Mouse (Mus musculus): ENCODE measurements around the gene Anp32a.
A peak's percentile ranks its signal among the peaks of the same experiment; 100 is the strongest.

Gene Anp32a

DNA sequence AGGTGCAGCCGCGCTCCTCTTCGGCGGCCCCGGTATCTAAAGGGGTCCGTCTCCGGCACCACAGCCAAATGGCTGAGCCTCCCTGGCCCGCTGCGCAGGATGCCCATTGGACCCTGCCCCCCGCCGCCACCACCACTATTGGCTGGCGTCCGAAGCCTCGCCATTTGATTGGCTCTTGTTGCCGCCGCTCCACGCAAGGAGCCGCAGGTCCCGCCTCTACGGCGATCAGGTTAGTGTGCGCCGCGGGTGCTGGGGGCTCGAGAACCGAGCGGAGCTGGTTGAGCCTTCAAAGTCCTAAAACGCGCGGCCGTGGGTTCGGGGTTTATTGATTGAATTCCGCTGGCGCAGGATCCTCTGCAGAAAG lies at the start of gene Anp32a:
Gene Anp32a (plus strand): TSS at position 171 of the 364 bp plus-strand sequence.
- peak; percentile 97 for DNase-seq (ENCODE audit: low spot score in 2 of 2)

GRCm38 (mm10) chr9:62295006-62295698 lies 45.9 kb upstream of the Anp32a start:
- peak; percentile 66 to 78 for DNase-seq (ENCODE audit: low spot score in 2 of 2)

- DNase-seq (ENCODE audit: low spot score in 2 of 2), result no peak
Observed at GRCm38 (mm10) chr9:62296891-62297290, 44.2 kb upstream of the Anp32a start.

GRCm38 (mm10) chr9:62315556-62315955 lies 25.5 kb upstream of the Anp32a start:
- peak in 1 of 2 experiments; percentile 25 for DNase-seq (ENCODE audit: low spot score in 2 of 2)

DNA sequence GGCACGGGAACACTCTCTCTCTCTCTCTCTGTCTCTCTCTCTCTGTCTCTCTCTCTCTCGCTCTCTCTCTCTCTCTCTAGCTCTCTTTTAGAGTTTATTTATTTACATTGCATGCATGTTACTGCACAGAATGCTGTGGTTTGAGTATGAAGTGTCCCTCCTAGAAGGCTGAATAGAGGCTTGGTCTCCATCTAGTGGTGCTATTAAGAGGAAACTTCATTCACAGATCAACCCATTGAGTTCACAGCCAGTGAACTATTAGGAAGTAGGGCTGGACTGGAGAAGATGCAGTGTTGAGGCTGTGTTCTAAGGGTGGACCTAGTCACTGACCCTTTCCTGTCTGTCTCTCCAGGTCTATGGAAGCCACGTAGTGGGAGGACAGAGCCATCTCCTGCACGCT lies 22.4 kb upstream of the Anp32a start:
- no peak for DNase-seq (ENCODE audit: low spot score in 2 of 2)

- DNase-seq (ENCODE audit: low spot score in 2 of 2), result no peak
Observed at GRCm38 (mm10) chr9:62323816-62324215, 17.3 kb upstream of the Anp32a start.

DNA sequence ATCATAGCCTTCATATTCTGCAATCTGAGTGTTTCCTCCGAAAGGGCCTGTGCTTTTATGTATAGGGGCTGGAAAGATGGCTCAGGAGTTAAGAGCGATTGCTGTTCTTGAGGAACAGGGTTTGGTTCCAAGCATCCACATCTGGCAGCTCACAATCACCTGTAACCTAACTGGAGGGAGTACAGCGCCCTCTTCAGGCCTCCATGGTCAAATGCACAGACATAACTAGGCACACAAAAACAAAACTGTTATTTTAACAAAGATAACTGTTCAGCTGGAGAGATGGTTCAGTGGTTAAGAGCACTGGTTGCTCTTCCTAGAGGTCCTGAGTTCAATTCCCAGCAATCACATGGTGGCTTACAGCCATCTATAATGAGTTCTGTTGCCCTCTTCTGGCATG lies 15.1 kb upstream of the Anp32a start:
- no peak for DNase-seq (ENCODE audit: low spot score in 2 of 2)

DNA sequence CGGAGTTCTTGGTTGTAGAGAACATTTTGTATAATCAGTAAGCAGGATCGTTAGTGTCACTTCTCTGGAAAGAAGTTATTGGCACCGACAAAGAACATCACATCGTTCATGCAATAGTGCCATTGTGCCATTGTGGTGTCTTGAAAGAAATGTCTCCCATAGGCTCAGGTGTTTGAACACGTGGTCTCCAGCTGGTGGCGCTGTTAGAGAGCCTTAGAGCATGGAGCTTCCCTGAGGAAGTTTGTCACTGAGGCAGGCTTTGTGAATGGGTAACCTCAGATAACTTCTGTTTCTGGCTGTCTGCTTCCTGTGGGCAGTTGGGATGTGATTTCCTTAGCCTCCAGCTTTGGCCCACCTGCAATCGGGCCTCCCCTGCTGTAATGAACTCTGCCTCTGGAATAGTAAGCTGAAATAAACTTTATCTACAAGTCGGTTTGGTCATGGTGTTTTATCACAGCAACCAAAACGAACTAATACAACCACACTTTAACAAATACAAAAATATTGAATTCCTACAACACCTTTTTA lies 6.7 kb upstream of the Anp32a start:
- DNase-seq (ENCODE audit: low spot score in 2 of 2), result no peak

DNA sequence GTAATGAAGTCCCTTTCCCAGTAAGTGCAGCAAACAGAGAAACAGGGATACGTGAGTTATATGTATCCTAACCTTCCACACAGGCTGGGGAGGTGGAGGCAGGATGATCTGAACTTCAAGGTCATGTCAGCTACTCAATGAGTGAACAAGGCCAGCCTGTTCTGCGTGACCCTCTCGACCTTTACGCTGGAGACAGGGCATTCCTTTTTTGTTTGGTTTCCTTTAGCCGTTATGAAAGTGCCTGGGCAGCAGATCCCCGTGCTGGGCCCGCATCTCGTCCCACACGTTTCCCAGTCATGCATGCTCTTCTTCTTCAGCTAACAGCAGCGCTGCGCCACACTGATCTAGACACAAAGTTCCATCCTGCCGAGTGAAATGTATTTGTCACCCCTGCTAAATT lies 5.7 kb upstream of the Anp32a start:
- DNase-seq (ENCODE audit: low spot score in 2 of 2), result no peak

- DNase-seq (ENCODE audit: low spot score in 2 of 2), result no peak
Observed at GRCm38 (mm10) chr9:62337924-62338635, 3.0 kb upstream of the Anp32a start.

- no peak for DNase-seq (ENCODE audit: low spot score in 2 of 2)
Observed at GRCm38 (mm10) chr9:62338636-62339191, 2.4 kb upstream of the Anp32a start.

DNA sequence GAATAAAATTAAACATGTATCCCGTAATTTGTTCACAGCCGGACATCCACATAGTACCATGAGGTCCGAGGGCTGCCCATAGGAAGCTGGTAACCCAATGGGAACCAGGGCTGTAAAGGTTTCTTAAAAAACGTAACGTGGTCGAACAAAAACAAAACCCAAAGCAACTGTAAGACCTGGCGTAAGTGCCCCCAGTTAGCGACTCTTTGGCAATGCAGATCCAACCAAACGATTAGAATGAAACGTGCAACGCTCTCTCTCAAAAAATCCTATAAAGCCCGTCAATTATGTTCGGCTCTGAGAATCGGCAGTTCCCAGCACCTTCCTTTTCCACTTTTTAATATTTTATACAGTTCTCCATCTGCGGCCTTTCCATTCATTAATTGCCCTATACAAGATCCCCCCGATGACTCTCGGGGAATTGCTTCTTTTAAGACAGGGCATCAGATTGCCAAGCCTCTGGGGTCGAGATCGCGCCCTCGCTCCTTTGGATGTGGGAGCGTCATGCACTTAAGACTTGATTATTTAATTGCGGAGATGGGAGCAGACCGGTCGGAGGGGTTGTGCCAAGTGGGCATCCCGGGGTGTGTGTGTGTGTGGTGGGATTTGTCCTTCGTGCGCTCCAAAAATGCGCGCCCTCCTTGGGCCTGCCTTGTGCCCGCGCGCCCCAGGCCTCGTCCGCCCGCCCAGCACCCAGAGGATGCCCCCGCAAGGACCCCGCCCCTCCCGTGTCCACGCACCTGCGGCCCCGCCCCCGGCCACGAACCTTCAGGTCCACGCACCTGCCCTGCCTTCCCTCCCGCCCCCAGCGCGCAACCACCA lies 581 bp upstream of the Anp32a start:
- DNase-seq (ENCODE audit: low spot score in 2 of 2), result no peak

DNA sequence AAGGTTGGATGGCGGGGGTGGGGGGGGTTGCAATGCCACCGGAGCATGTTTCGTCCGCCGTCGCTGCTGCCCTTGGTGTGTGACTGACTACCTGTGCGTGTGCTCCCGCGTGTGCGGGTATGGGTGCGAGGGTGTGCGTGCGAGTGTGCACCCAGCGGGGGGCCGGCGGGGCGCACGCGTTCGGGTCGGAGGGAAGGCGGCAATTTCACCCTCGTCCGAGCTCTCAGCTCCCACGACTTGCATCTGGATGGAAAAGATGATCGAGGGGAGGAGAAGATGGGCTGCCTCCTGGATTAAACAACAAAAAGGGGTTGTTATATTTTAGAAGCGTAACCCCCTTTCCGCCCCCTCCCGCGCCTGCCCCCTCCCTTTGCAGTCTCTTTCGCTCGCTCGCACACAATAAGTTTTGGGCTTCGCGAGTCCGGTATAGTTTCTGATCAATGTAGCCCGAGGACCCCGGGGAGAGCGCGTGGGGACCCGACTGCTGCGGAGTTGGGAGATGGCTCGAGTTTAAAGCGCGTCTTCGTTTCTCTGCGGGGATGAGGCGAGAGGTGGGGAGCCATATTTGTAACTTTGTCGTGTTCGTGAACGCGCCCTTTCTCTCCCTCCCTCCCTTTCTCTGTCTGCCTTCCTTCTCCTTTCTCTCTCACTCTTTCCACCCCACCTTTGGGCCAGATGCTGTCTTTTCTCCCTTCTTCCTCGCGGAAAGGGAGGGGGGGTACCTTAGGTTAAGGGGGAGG lies 778 bp downstream of the Anp32a start:
- DNase-seq (ENCODE audit: low spot score in 2 of 2), result no peak

DNA sequence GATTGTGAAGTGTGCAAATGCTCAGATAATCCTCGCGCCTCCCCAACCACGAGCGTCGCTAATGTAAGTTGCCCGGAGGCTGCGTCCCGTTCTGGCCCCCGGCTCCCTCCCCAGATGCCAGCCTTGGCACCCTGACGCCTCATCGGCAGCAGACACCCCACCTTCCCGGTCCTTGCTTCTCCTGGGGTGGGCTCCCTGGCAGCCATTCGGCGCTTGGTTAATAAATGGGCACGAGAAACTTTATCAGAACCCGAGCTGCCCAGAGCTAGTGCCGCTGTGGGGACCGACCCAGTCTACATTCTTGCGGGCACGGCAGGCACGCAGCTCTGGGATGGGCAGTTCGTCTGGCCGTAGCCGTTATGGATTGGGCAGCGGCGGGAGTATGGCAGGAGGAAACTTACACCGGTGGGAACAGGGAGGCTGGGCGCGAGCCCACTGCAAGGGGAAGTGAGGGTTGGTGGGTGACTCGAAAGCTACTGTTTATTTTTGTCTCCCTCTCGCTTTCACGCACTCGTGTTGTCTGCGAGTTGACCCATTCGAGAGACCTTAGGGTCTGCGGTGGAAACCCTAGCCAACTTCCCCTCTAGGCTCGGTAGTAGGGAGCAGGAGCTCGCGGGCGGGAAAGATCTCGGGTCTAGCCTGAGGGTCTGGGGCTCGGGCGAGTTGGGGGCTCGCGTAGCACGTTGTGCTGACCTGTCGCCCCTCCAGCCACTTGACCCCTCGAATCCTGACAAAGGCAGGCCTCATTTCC lies 1.5 kb downstream of the Anp32a start:
- no peak for DNase-seq (ENCODE audit: low spot score in 2 of 2)

GRCm38 (mm10) chr9:62343192-62343903 lies 2.3 kb downstream of the Anp32a start:
- peak; percentile 49 to 66 for DNase-seq (ENCODE audit: low spot score in 2 of 2)

DNA sequence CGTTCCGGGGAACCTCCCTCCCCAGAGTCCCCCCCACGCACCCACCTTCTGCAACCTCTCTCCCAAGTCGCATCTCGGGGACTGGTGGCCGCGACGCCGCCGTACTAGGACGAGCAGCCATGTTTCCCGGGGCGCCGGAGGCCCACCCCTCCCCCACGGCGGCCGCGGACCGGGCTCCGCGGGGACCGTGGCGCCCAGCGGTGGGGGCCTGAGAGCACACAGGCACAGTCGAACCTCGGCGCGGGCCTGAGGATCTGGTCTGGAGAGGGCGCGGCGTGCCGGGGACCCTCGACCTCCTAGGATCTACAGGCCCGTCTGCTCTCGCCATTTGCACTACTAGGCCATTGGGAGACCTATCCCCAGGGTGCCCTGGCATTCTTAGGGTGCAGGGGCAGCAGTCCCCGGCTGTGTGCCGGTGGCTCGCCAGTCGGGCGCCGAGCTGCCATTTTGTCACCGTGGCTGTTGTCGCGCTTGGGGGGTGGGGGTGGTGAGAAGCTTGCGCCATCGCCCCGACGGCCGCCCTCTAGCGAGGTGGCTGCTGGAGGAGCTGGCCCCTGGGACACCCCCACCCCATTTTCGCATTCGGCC lies 2.9 kb downstream of the Anp32a start:
- DNase-seq (ENCODE audit: low spot score in 2 of 2), result peak; percentile 36 to 53

- peak in 1 of 2 experiments; percentile 51 for DNase-seq (ENCODE audit: low spot score in 2 of 2)
Observed at GRCm38 (mm10) chr9:62344545-62344944, 3.5 kb downstream of the Anp32a start.

DNA sequence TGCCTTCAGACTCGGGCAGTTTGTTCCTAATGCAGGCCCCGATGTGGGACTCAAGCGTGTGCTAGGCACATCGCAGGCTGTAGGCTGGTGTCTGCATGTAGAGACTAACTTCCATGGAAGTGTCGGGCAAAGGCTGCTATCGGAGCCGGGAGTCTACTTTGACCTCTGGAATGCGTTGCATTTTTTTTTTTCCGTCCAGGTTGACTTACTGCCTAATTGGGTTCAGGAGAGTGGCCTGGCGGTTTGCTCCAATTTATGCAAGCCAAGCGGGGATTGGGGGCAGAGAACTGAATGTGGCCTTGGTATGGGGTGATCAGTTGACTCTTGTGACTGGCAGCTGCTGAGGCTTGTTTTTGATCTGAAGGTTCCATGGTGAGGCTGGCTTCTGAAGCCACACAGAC lies 4.0 kb downstream of the Anp32a start:
- no peak for DNase-seq (ENCODE audit: low spot score in 2 of 2)

DNA sequence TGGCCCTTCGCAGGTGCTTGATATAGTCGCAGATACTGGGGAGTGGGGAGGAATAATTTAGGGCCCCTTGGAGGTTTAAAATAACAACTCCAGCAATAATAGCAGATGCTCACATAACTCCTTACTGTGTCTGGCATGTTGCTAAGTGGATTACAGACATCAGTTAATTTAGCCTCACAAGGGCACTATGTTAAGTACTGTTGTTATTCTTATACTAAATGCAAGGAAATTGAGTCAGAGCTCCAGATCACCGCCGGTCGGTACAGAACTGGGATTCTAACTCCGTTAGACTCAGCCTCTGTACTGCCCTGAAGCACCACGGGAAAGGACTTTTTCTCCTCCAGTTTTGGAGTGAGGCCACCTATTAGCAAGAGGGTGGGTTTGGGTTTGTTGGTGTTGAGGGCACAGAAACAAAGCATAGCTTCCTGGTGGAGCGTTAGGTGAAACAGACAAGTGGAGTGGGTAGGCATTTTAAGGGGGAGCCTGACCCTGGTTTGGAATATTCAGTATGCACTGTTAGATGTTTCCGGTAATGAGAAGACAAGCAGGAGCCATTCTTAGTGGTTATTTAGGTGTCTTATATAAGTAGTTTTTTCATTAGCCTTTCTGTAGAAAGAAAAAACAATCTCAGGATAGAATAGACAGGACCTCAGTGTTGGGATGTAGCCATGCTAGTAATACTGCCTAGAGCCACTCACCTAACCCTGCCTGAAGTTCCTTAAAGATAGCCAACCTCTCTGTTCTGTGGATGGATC lies 4.7 kb downstream of the Anp32a start:
- no peak for DNase-seq (ENCODE audit: low spot score in 2 of 2)
